Mouse (Mus musculus): Measurements from ENCODE around the gene Tada2a.

DNA sequence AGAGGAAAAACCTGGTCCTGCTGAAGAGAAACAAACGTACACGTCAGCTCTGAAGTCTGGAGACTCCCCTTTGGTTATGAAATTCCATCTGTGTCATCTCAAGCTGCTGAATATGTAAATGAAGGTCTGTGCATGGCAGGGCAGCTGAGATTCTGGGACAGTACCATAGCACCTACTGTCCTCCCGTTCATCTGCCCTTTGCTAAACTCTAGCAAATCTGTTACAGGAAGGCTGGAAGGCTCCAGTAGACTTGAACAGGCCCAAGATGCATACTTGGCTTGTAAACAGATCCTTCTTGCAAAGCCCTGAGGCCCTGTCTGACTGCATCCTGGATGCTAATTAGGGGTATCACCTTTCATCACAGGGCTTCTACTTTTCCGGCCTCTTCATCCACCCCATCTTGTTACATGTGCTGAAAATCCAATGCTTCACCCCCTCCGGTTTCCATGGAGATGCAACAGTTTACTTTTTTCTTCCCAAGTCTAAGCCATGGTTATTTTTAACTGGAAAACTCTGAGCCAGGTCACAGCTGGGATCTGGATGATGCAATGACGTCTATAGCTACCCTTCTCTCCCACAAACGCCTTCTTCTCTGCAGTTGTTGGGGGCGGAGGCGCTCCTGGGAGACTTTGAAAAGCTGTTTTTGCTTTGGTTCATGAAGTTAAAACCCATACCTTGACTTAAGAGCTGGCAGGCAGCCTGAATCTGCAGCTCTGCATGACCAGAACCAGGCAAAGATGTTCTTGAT, 56.3 kb downstream of the Tada2a start:
- TF ChIP-seq CTCF (IDR thresholded peaks at IDR 0.05; ENCODE audit: borderline replicate concordance, extremely low read depth, insufficient read depth, insufficient read length) = no peak
- no peak for TF ChIP-seq POLR2A (IDR thresholded peaks at IDR 0.05; ENCODE audit: borderline replicate concordance, extremely low read depth, insufficient read depth, insufficient read length, poor library complexity, severe bottlenecking)

Data from brain, embryonic 14.5 days (tissue).